Mouse (Mus musculus) thymus, adult 2 months (tissue): ENCODE measurements at regions not wholly inside any gene's neighbourhood (a gene's known extent, or its start where the extent isn't known, plus 50 kb on each side); places are given as distances from the start of the nearest gene placed in this dataset.

Experiments
- DNase-seq: peaks from one replicate; pipeline ENCODE4 v3.0.0; 2021
- H3K27ac ChIP-seq: fragments of 200-500 bp; 2 replicates; pipeline ENCODE4 v1.5.1; 2012; ENCODE audit warnings: low read length, control low read depth; ENCODE audit not compliant: control insufficient read depth, insufficient read depth
- H3K27me3 ChIP-seq: fragments of 200-500 bp; 2 replicates; pipeline ENCODE4 v1.6.1; 2012; ENCODE audit warnings: mild to moderate bottlenecking, low read length, moderate library complexity, mixed read lengths; ENCODE audit not compliant: control insufficient read depth, insufficient read depth
- H3K36me3 ChIP-seq: fragments of 200-500 bp; 2 replicates; pipeline ENCODE4 v1.6.1; 2012; ENCODE audit warnings: mild to moderate bottlenecking, low read length, moderate library complexity; ENCODE audit not compliant: control insufficient read depth, insufficient read depth
- H3K4me1 ChIP-seq: fragments of 200-500 bp; replicated peaks from 2 replicates; pipeline ENCODE4 v1.6.1; 2012; ENCODE audit warnings: low read length; ENCODE audit not compliant: control insufficient read depth, insufficient read depth
- H3K4me3 ChIP-seq: fragments of 200-500 bp; 2 replicates; pipeline ENCODE4 v1.5.1; 2012; ENCODE audit warnings: mild to moderate bottlenecking, low read length, control low read depth, moderate library complexity; ENCODE audit not compliant: control insufficient read depth, insufficient read depth
- CTCF ChIP-seq: fragments of 200-500 bp; IDR thresholded peaks from 2 replicates; pipeline ENCODE4 v1.5.1; 2012; ENCODE audit warnings: mild to moderate bottlenecking, control low read depth, low read length, moderate library complexity, borderline replicate concordance; ENCODE audit not compliant: control insufficient read depth, poor library complexity, insufficient read depth; ENCODE audit errors: extremely low read depth
- POLR2A ChIP-seq: fragments of 200-500 bp; IDR thresholded peaks from 2 replicates; pipeline ENCODE4 v1.6.1; 2012; ENCODE audit warnings: mild to moderate bottlenecking, low read length, control low read depth, moderate library complexity; ENCODE audit not compliant: control insufficient read depth, poor library complexity, insufficient read depth; ENCODE audit errors: extremely low read depth
- WGBS: fragments of 180-500 bp; shearing (Covaris S2); methylation state at CpG from one replicate; pipeline ENCODE4 v1.1.7; 2018; 5-methylcytosine and 5-hydroxymethylcytosine counted together

GRCm38 (mm10) chr19:15851622-15852021 is 95.5 kb downstream of the Psat1 start:
- H3K4me3 ChIP-seq: no peak overlapping the region
- no peak overlapping the region for H3K27ac ChIP-seq
- no peaks in the 10 kb centered on the region for H3K27me3 ChIP-seq
- no peaks in the 10 kb centered on the region for H3K4me1 ChIP-seq
- no peaks in the 10 kb centered on the region for H3K36me3 ChIP-seq
- TF ChIP-seq CTCF: no peak
- TF ChIP-seq POLR2A: no peak
- DNase-seq: no peak
- WGBS: 99% methylated on average over 3 of the region's 3 CpGs

GRCm38 (mm10) chr19:15850722-15851121 is 96.4 kb downstream of the Psat1 start:
- TF ChIP-seq CTCF: no peak
- TF ChIP-seq POLR2A: no peak
- Histone ChIP-seq H3K4me3 (no peak overlapping the region), H3K4me1 (no peaks in the 10 kb centered on the region), H3K27ac (no peak overlapping the region), H3K36me3 (no peaks in the 10 kb centered on the region), H3K27me3 (no peaks in the 10 kb centered on the region)
- 62% methylated on average over 2 of the region's 2 CpGs for WGBS
- no peak for DNase-seq

GRCm38 (mm10) chr19:15849235-15849634 is 97.9 kb downstream of the Psat1 start:
- no peaks in the 10 kb centered on the region for H3K4me1 ChIP-seq
- no peak for DNase-seq
- no peak overlapping the region for H3K27ac ChIP-seq
- H3K36me3 ChIP-seq: no peaks in the 10 kb centered on the region
- no peaks in the 10 kb centered on the region for H3K27me3 ChIP-seq
- 79% methylated on average over 4 of the region's 4 CpGs for WGBS
- no peak overlapping the region for H3K4me3 ChIP-seq
- TF ChIP-seq CTCF: no peak
- TF ChIP-seq POLR2A: no peak

GRCm38 (mm10) chr19:15838327-15838726 is 108.8 kb downstream of the Psat1 start:
- no peak overlapping the region for H3K4me3 ChIP-seq
- H3K36me3 ChIP-seq: no peaks in the 10 kb centered on the region
- H3K4me1 ChIP-seq: no peaks in the 10 kb centered on the region
- WGBS: 83% methylated on average over 5 of the region's 5 CpGs
- H3K27me3 ChIP-seq: no peaks in the 10 kb centered on the region
- TF ChIP-seq CTCF (no peak), POLR2A (no peak)
- DNase-seq: no peak
- H3K27ac ChIP-seq: no peak overlapping the region

GRCm38 (mm10) chr19:15837715-15838175 is 109.4 kb downstream of the Psat1 start:
- WGBS: 0% methylated on average over 1 of the region's 1 CpGs
- no peaks in the 10 kb centered on the region for H3K27me3 ChIP-seq
- DNase-seq: no peak
- no peak overlapping the region for H3K27ac ChIP-seq
- H3K4me3 ChIP-seq: no peak overlapping the region
- H3K36me3 ChIP-seq: no peaks in the 10 kb centered on the region
- no peaks in the 10 kb centered on the region for H3K4me1 ChIP-seq
- TF ChIP-seq CTCF (no peak), POLR2A (no peak)

- TF ChIP-seq POLR2A (no peak), CTCF (no peak)
- H3K4me3 ChIP-seq: no peak overlapping the region
- no peak for DNase-seq
- no peaks in the 10 kb centered on the region for H3K4me1 ChIP-seq
- H3K27ac ChIP-seq: no peak overlapping the region
- H3K27me3 ChIP-seq: no peaks in the 10 kb centered on the region
- no peaks in the 10 kb centered on the region for H3K36me3 ChIP-seq
- 7% methylated on average over 7 of the region's 7 CpGs for WGBS
Observed at GRCm38 (mm10) chr19:15836956-15837714, 110.0 kb downstream of the Psat1 start.

GRCm38 (mm10) chr19:15836201-15836955 is 110.8 kb downstream of the Psat1 start:
- no peak overlapping the region for H3K4me3 ChIP-seq
- H3K27ac ChIP-seq: no peak overlapping the region
- TF ChIP-seq POLR2A (no peak), CTCF (no peak)
- H3K4me1 ChIP-seq: no peaks in the 10 kb centered on the region
- WGBS: 73% methylated on average over 7 of the region's 7 CpGs
- no peaks in the 10 kb centered on the region for H3K36me3 ChIP-seq
- no peaks in the 10 kb centered on the region for H3K27me3 ChIP-seq
- DNase-seq: no peak
